Mouse (Mus musculus): Measurements from ENCODE around the gene Rgs4.

DNA sequence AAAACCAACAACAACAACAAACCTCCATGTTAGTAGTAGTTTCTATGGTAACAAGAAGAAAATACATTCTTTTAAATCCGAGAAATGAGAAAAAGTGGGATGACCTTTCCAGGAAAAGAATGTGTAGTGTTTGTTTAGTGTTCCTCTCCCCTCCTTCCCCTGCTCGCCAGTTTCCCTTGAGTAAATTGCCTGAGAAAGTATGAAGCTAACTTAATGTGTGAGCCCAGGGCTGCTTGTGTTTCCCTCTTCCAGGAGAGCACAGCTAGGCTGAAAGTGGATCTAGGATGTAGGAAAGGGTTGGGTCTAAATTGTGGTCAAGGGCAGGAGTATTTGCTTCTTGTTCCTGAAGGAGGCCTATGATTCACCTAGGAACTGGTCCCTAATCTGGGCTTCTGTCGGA, 53.9 kb downstream of the Rgs4 start:
- TF ChIP-seq CTCF (conservative IDR thresholded peaks at IDR 0.05; ENCODE audit: low read length) (no peak), NANOG (IDR thresholded peaks at IDR 0.05; ENCODE audit: borderline replicate concordance, low read length) (no peak), POU5F1 (IDR thresholded peaks at IDR 0.05; ENCODE audit: borderline replicate concordance, low read length) (no peak)
